Mouse (Mus musculus) limb, embryonic 14.5 days (tissue): ENCODE data around the gene Zfp740. TPM values are rescaled to one million over a fixed set of nuclear protein-coding genes. Genes with fewer than 3 reads are reported as not detected.

Source experiments
- ATAC-seq: fragments of 200-750 bp; cut with Nextera tagmentation; 2 replicates; pipeline ENCODE4 v1.8.0; 2017; ENCODE audit warnings: low read depth, moderate number of reproducible peaks, moderate TSS enrichment; ENCODE audit not compliant: low FRiP score
- DNase-seq: peaks from one replicate; pipeline ENCODE4 v3.0.0-alpha.2; 2015; ENCODE audit warnings: low spot score
- H3K27ac ChIP-seq: fragments of 300-500 bp; sonication (generic); replicated peaks from 2 replicates; pipeline ENCODE4 v1.5.1; 2014; ENCODE audit warnings: low read depth, mild to moderate bottlenecking, low read length, moderate library complexity, mixed read lengths
- H3K27me3 ChIP-seq: fragments of 300-500 bp; sonication (generic); 2 replicates; pipeline ENCODE4 v1.6.1; 2014; ENCODE audit warnings: low read length, mixed read lengths; ENCODE audit not compliant: control insufficient read depth, insufficient read depth
- H3K36me3 ChIP-seq: fragments of 300-500 bp; sonication (generic); 2 replicates; pipeline ENCODE4 v1.6.1; 2014; ENCODE audit warnings: mild to moderate bottlenecking, low read length, moderate library complexity, mixed read lengths; ENCODE audit not compliant: control insufficient read depth, insufficient read depth
- H3K4me1 ChIP-seq: fragments of 300-500 bp; sonication (generic); 2 replicates; pipeline ENCODE4 v1.6.1; 2014; ENCODE audit warnings: antibody characterized with exemption, low read length, mixed read lengths; ENCODE audit not compliant: control insufficient read depth, insufficient read depth
- H3K4me2 ChIP-seq: fragments of 300-500 bp; sonication (generic); replicated peaks from 2 replicates; pipeline ENCODE4 v1.6.1; 2014; ENCODE audit warnings: low read depth, mild to moderate bottlenecking, low read length, moderate library complexity; ENCODE audit not compliant: severe bottlenecking
- H3K4me3 ChIP-seq: fragments of 300-500 bp; sonication (generic); replicated peaks from 2 replicates; pipeline ENCODE4 v1.5.1; 2014; ENCODE audit warnings: low read length
- H3K9ac ChIP-seq: fragments of 300-500 bp; sonication (generic); 2 replicates; pipeline ENCODE4 v1.6.1; 2014; ENCODE audit warnings: mild to moderate bottlenecking, low read depth, low read length, moderate library complexity; ENCODE audit not compliant: severe bottlenecking
- H3K9me3 ChIP-seq: fragments of 300-500 bp; sonication (generic); 2 replicates; pipeline ENCODE4 v1.6.1; 2016; ENCODE audit warnings: low read length; ENCODE audit not compliant: control insufficient read depth
- POLR2A ChIP-seq: fragments of 200-500 bp; IDR thresholded peaks from 2 replicates; pipeline ENCODE4 v1.8.0; 2012; ENCODE audit warnings: inconsistent platforms, mild to moderate bottlenecking, moderate library complexity, borderline replicate concordance; ENCODE audit not compliant: insufficient read depth, insufficient read length; ENCODE audit errors: extremely low read depth
- WGBS: fragments of 180-500 bp; shearing (Covaris S2); extraction: QIAGEN DNeasy Blood & Tissue Kit; methylation state at CpG from one replicate; pipeline ENCODE4 v1.1.7; 2014; 5-methylcytosine and 5-hydroxymethylcytosine counted together
- polyA plus RNA-seq, 2 experiments: library from polyadenylated mRNA; depleted of rRNA in 1 of 2; stranded (reverse) in 1 of 2; unstranded in 1 of 2; fragments of >200 nt; fragmentation: Nextera tagmentation in 1 of 2; extraction: Ambion mirVana in 1 of 2; gene quantifications; 2 replicates each; pipeline versions ENCODE4 v1.2.1 to v1.2.3; 2012 to 2014

The Zfp740 gene
- polyA plus RNA-seq, 2 experiments, result 53.8 to 96.0 TPM

DNA sequence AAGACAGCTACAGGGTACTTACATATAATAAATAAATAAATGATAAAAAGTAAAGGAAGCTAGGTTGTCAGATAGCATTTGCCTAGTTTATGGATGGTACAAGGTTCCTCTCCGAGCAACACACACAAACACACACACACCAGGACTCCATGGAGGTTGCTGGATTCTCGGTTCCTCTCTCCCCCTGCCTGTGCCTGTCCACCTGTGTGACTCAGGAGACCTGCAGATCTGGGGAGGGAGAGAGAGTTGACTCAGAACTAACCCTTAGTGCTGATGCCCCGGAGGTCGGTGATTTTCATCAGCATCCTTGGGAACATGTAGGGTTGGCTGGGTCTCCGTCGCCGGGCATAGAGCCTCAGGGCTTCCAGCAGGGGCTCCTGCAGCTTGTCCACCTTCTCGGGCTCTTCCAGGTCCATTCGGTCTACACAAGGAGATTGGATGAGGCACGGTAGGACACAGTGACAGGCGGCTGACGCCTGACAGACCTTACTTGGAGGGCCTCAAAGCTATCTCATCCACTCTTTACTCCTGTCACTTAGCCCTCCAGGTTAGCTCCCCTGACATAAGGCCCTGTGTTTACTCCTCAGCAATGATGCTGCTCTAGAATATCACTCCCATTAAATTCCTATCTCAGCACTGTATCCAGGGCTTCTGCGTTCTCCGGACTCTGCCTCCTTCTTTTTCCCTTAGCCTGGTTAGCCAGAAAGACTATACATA is 35.7 kb downstream of the Zfp740 start:
- H3K4me3 ChIP-seq, result no peak overlapping the region
- no peak overlapping the region for H3K9ac ChIP-seq
- no peak for TF ChIP-seq POLR2A
- peaks cover 91% of the 10 kb centered on the region for H3K36me3 ChIP-seq
- DNase-seq (no peak), ATAC-seq (no peak)
- no peak overlapping the region for H3K27ac ChIP-seq
- no peaks in the 10 kb centered on the region for H3K9me3 ChIP-seq
- H3K27me3 ChIP-seq, result no peaks in the 10 kb centered on the region
- H3K4me2 ChIP-seq, result no peak overlapping the region
- peaks cover 17% of the 10 kb centered on the region for H3K4me1 ChIP-seq
- WGBS, result 91% methylated on average over 14 of the region's 14 CpGs

DNA sequence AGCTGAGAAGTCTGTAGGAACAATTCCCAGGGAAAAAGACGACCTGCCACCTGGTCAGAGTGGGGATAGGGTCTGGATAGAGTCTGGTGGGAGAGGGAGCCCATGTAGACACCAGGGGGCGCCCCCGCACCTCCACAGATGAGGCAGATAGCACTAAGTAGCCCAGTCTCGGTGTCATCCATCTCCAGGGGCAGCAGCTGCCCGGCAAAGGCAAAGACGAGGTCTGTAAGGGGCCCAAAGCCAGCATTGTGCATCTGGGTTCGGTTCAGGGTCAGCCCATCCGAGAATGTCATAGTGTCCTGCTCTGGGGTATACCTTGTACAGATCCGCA is 36.2 kb downstream of the Zfp740 start:
- 20% methylated on average over 9 of the region's 9 CpGs for WGBS
- peaks cover 88% of the 10 kb centered on the region for H3K36me3 ChIP-seq
- H3K4me3 ChIP-seq, result no peak overlapping the region
- no peaks in the 10 kb centered on the region for H3K9me3 ChIP-seq
- H3K4me2 ChIP-seq, result no peak overlapping the region
- no peaks in the 10 kb centered on the region for H3K27me3 ChIP-seq
- H3K27ac ChIP-seq, result no peak overlapping the region
- H3K9ac ChIP-seq, result no peak overlapping the region
- DNase-seq (peak; percentile 72), ATAC-seq (peak; percentile 42; the same call in 1 of the 2 replicates)
- TF ChIP-seq POLR2A, result no peak
- H3K4me1 ChIP-seq, result peaks cover 22% of the 10 kb centered on the region

DNA sequence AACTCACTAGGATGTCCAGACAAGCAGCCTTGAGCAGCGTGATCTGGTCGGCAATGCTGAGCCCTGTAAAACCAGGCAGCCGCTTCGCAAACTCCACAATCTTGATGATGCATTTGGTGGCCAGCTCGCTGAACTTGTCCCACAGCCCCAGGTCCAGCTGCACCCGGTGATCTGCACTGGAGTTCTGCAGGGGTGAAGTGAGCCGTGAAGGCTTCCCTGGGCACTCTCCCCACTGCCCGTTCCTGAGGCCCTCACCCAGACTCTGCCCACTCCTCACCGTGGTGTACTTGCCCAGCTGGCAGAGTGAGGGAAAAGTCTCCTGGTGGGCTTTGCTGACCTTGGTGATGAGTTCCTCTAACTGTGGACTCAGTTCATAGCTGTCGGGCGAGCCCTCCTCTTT is 36.8 kb downstream of the Zfp740 start:
- TF ChIP-seq POLR2A, result no peak
- WGBS, result 73% methylated on average over 11 of the region's 11 CpGs
- H3K4me1 ChIP-seq, result peaks cover 28% of the 10 kb centered on the region
- no peaks in the 10 kb centered on the region for H3K27me3 ChIP-seq
- peaks cover 82% of the 10 kb centered on the region for H3K36me3 ChIP-seq
- H3K9me3 ChIP-seq, result no peaks in the 10 kb centered on the region
- no peak for ATAC-seq
- peak overlapping the region; percentile 13; the same call in 1 of the 2 replicates for H3K27ac ChIP-seq
- DNase-seq, result no peak
- no peak overlapping the region for H3K4me3 ChIP-seq
- no peak overlapping the region for H3K4me2 ChIP-seq
- no peak overlapping the region for H3K9ac ChIP-seq

DNA sequence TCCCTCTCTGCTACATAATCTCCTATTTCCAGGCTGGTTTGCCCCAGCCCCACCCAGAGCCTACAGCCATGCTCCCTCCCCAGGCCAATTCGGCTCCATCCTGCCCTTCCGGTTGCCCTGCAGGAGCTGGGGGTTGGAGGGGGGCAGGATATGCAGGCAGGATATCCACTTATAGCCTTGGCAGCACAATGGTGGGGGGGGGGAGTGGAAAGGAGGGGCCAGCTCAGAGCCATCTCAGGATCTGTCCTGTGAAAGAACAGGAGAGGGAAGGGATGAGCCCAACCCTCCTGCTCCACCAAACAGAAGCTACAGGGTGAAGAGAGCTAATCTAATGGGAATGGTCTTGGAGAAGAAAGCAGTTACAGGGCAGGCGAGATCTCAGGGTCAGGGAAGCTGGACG is 37.6 kb downstream of the Zfp740 start:
- Histone ChIP-seq H3K4me1 (peaks cover 33% of the 10 kb centered on the region), H3K27me3 (no peaks in the 10 kb centered on the region), H3K4me3 (no peak overlapping the region), H3K4me2 (no peak overlapping the region), H3K9ac (no peak overlapping the region), H3K36me3 (peaks cover 74% of the 10 kb centered on the region), H3K27ac (no peak overlapping the region), H3K9me3 (no peaks in the 10 kb centered on the region)
- 86% methylated on average over 4 of the region's 4 CpGs for WGBS
- ATAC-seq (no peak), DNase-seq (no peak)
- no peak for TF ChIP-seq POLR2A

DNA sequence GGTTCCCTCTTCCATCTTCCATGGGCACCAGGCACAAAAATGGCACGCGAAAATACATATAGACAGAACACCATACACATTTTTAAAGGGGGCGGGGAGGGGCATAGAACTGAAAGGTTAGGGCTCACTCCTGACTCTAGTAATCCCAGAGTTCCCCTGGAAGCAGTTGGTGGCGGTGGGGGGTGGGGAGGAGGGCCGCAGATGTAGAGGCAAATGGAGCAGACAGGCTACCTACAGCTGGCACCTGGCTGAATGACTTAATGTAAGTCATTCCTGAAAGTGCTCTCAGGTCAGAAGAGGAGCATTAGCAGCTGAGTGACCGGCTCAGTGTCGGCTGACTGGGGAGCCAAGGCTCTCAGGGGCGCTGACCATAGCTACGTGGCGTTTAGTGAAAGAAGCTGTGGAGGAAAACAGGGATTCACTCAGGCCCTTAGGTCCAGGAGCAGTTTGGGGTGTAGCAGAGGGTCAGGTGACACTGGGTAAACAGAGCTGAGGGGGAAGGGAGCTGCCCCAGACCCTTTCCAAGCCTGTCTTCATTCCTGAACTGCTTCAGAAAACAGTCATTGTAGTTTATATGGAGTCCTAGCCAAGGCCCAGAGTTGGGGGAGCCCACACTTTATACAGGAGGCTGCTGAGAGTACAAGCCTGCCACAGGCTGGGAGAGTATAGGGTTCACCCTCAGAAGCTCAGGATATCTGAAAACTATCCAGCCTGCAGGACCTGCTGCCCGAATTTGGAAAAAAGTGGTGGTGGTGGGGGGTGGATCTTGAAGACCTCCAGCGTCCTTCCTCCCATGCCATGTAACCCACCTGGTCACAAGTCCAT is 39.6 kb downstream of the Zfp740 start:
- no peak for DNase-seq
- peak overlapping the region; percentile 60 for H3K4me3 ChIP-seq
- no peak for ATAC-seq
- 31% methylated on average over 12 of the region's 12 CpGs for WGBS
- H3K36me3 ChIP-seq, result peaks cover 54% of the 10 kb centered on the region
- H3K9ac ChIP-seq, result peak overlapping the region; percentile 75; the same call in 1 of the 2 replicates
- H3K9me3 ChIP-seq, result no peaks in the 10 kb centered on the region
- H3K27me3 ChIP-seq, result no peaks in the 10 kb centered on the region
- H3K4me2 ChIP-seq, result peak overlapping the region; percentile 94
- TF ChIP-seq POLR2A, result no peak
- peaks cover 36% of the 10 kb centered on the region for H3K4me1 ChIP-seq
- H3K27ac ChIP-seq, result peak overlapping the region; percentile 95
